Mouse (Mus musculus): ENCODE measurements at regions not wholly inside any gene's neighbourhood (a gene's known extent, or its start where the extent isn't known, plus 50 kb on each side); places are given as distances from the start of the nearest gene placed in this dataset.

DNA sequence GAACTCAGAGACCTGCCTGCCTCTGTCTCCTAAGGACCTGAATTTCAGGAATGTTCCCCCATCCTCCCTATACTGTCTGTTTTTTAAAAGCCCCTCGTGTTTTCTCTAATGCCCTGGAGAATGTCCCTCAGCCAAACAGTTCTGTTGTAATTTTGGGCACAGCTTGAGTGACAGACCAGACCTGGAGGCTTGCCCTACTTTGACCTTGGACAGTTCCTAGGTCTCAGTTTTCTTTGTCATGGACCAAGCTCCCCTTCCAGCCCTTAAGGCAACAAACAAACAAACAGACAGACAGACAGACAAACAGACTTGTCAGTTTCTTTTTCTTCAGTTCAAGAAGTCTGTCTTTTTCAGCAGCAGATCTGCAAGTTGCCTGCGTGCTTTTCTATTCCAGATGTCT, 114.4 kb downstream of the Sox2 start:
- TF ChIP-seq CTCF (IDR thresholded peaks at IDR 0.05; ENCODE audit: low read depth) (no peak), EP300 (IDR thresholded peaks at IDR 0.05; ENCODE audit: low read depth) (no peak)

Measured in liver, embryonic 14.5 days (tissue).